Mouse (Mus musculus) embryonic fibroblast, embryonic 13.5 days (primary cell): Measurements from ENCODE around the gene Ifi211.
"Not testable (repeated sequence)": the region's sequence is repeated elsewhere in the genome, so short reads cannot be mapped to it uniquely, and the experiment has no call there.

Source experiments
- CTCF ChIP-seq: IDR thresholded peaks from 2 replicates; pipeline ENCODE4 v1.5.1; 2011; ENCODE audit warnings: mild to moderate bottlenecking, control low read depth, low read length, moderate library complexity, borderline replicate concordance; ENCODE audit not compliant: insufficient read depth
- POLR2A ChIP-seq: IDR thresholded peaks from 2 replicates; pipeline ENCODE4 v1.6.1; 2011; ENCODE audit warnings: low read depth, mild to moderate bottlenecking, control low read depth, low read length, moderate library complexity

DNA sequence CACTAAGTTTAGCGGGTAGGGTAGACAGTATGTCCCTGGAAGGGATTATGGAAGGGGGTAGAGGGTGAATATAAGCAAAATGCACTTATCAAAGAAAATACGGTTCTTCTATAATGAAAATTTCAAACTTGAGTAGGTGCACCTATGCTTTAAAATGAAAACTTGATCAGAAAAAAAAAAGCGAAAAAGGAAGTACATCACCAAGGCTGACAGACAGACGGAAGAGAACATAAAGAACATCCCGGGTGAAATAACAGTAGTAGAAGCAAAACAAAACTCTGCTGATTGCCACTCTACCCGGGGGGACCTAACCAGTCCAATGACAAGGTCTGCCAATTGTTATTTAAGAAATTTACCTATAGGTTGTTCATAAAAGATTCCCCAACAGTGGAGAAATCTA lies 34.6 kb downstream of the Ifi211 start:
- TF ChIP-seq POLR2A, CTCF: not testable (repeated sequence)
